Mouse (Mus musculus): Measurements from ENCODE around the gene Irak3.

Irak3 gene

GRCm38 (mm10) chr10:120204591-120205210, 2.8 kb upstream of the Irak3 start:
- no peak for DNase-seq (ENCODE audit: low spot score)

- DNase-seq (ENCODE audit: low spot score): no peak
Observed at GRCm38 (mm10) chr10:120202467-120203250, 729 bp upstream of the Irak3 start.

GRCm38 (mm10) chr10:120201131-120201921, 604 bp downstream of the Irak3 start, which contains the start of gene Tmbim4:
Tmbim4 (plus strand) TSS chr10:120201590.
- peak; percentile 66 for DNase-seq (ENCODE audit: low spot score)

- no peak for DNase-seq (ENCODE audit: low spot score)
Observed at GRCm38 (mm10) chr10:120197061-120197835, 4.7 kb downstream of the Irak3 start.

- DNase-seq (ENCODE audit: low spot score): no peak
Observed at GRCm38 (mm10) chr10:120193255-120193654, 8.7 kb downstream of the Irak3 start.

- DNase-seq (ENCODE audit: low spot score): no peak
Observed at GRCm38 (mm10) chr10:120192278-120192677, 9.7 kb downstream of the Irak3 start.

- DNase-seq (ENCODE audit: low spot score): no peak
Observed at GRCm38 (mm10) chr10:120191165-120191564, 10.8 kb downstream of the Irak3 start.

GRCm38 (mm10) chr10:120189782-120190181, 12.1 kb downstream of the Irak3 start:
- no peak for DNase-seq (ENCODE audit: low spot score)

- no peak for DNase-seq (ENCODE audit: low spot score)
Observed at GRCm38 (mm10) chr10:120189276-120189675, 12.7 kb downstream of the Irak3 start.

- no peak for DNase-seq (ENCODE audit: low spot score)
Observed at GRCm38 (mm10) chr10:120188513-120188912, 13.4 kb downstream of the Irak3 start.

GRCm38 (mm10) chr10:120183342-120183741, 18.6 kb downstream of the Irak3 start:
- no peak for DNase-seq (ENCODE audit: low spot score)

GRCm38 (mm10) chr10:120182887-120183286, 19.0 kb downstream of the Irak3 start:
- no peak for DNase-seq (ENCODE audit: low spot score)

GRCm38 (mm10) chr10:120174192-120174705, 27.7 kb downstream of the Irak3 start:
- no peak for DNase-seq (ENCODE audit: low spot score)

- no peak for DNase-seq (ENCODE audit: low spot score)
Observed at GRCm38 (mm10) chr10:120171340-120171739, 30.6 kb downstream of the Irak3 start.

GRCm38 (mm10) chr10:120170277-120170676, 31.7 kb downstream of the Irak3 start:
- DNase-seq (ENCODE audit: low spot score): no peak

GRCm38 (mm10) chr10:120169841-120170240, 32.1 kb downstream of the Irak3 start:
- DNase-seq (ENCODE audit: low spot score): no peak

GRCm38 (mm10) chr10:120169064-120169463, 32.9 kb downstream of the Irak3 start:
- DNase-seq (ENCODE audit: low spot score): no peak

- DNase-seq (ENCODE audit: low spot score): no peak
Observed at GRCm38 (mm10) chr10:120168070-120168469, 33.9 kb downstream of the Irak3 start.

GRCm38 (mm10) chr10:120165793-120166503, 36.0 kb downstream of the Irak3 start:
- DNase-seq (ENCODE audit: low spot score): no peak

- DNase-seq (ENCODE audit: low spot score): no peak
Observed at GRCm38 (mm10) chr10:120164931-120165792, 36.8 kb downstream of the Irak3 start.

Data from ovary, postnatal 36 days (tissue).